Mouse (Mus musculus) stomach, embryonic 14.5 days (tissue): Measurements from ENCODE around the gene Slc25a13. TPM values are rescaled to one million over a fixed set of nuclear protein-coding genes. Genes with fewer than 3 reads are reported as not detected.

Experiments
- ATAC-seq: fragments of 200-750 bp; cut with Nextera tagmentation; 2 replicates; pipeline ENCODE4 v1.8.0; 2017; ENCODE audit warnings: low read depth, moderate TSS enrichment; ENCODE audit not compliant: insufficient number of reproducible peaks, insufficient read depth, low FRiP score
- H3K27ac ChIP-seq: fragments of 300-500 bp; sonication (generic); 2 replicates; pipeline ENCODE4 v1.5.1; 2014; ENCODE audit warnings: mild to moderate bottlenecking, low read length, moderate library complexity, mixed read lengths
- H3K27me3 ChIP-seq: fragments of 300-500 bp; sonication (generic); 2 replicates; pipeline ENCODE4 v1.6.1; 2014; ENCODE audit warnings: low read length, control low read depth, mixed read lengths; ENCODE audit not compliant: control insufficient read depth, insufficient read depth
- H3K36me3 ChIP-seq: fragments of 300-500 bp; sonication (generic); 2 replicates; pipeline ENCODE4 v1.6.1; 2014; ENCODE audit warnings: mild to moderate bottlenecking, control low read depth, low read length, moderate library complexity, mixed read lengths; ENCODE audit not compliant: control insufficient read depth, insufficient read depth
- H3K4me1 ChIP-seq: fragments of 300-500 bp; sonication (generic); 2 replicates; pipeline ENCODE4 v1.6.1; 2014; ENCODE audit warnings: low read length, control low read depth, mixed read lengths; ENCODE audit not compliant: control insufficient read depth, insufficient read depth
- H3K4me2 ChIP-seq: fragments of 300-500 bp; sonication (generic); replicated peaks from 2 replicates; pipeline ENCODE4 v1.6.1; 2014; ENCODE audit warnings: low read depth, low read length, control low read depth
- H3K4me3 ChIP-seq: fragments of 300-500 bp; sonication (generic); 2 replicates; pipeline ENCODE4 v1.5.1; 2014; ENCODE audit warnings: low read depth, low read length, control low read depth
- H3K9ac ChIP-seq: fragments of 300-500 bp; sonication (generic); replicated peaks from 2 replicates; pipeline ENCODE4 v1.6.1; 2014; ENCODE audit warnings: low read depth, mild to moderate bottlenecking, control low read depth, low read length, moderate library complexity, mixed read lengths
- H3K9me3 ChIP-seq: fragments of 300-500 bp; sonication (generic); 2 replicates; pipeline ENCODE4 v1.6.1; 2016; ENCODE audit warnings: low read depth, low read length, control low read depth; ENCODE audit not compliant: control insufficient read depth
- WGBS: fragments of 180-500 bp; shearing (Covaris S2); extraction: QIAGEN DNeasy Blood & Tissue Kit; methylation state at CpG from one replicate; pipeline ENCODE4 v1.1.7; 2014; 5-methylcytosine and 5-hydroxymethylcytosine counted together
- polyA plus RNA-seq: library from polyadenylated mRNA; unstranded; fragments of >200 nt; fragmentation: Nextera tagmentation; extraction: Ambion mirVana; gene quantifications from 2 replicates; pipeline ENCODE4 v1.2.1, GENCODE M21; 2014

Gene Slc25a13
- 27.3 and 33.6 TPM in 2 replicates for polyA plus RNA-seq

GRCm38 (mm10) chr6:6216507-6217285 lies at the start of gene Slc25a13:
TSS of gene Slc25a13 (minus strand) at chr6:6217173.
- no peaks in the 10 kb centered on the region for H3K27me3 ChIP-seq
- H3K27ac ChIP-seq: peak within 1 kb of the TSS; percentile 33; the same call in 1 of the 2 replicates
- peaks cover 5% of the 10 kb centered on the region; the same call in 1 of the 2 replicates for H3K4me1 ChIP-seq
- H3K36me3 ChIP-seq: no peaks in the 10 kb centered on the region
- H3K9me3 ChIP-seq: no peaks in the 10 kb centered on the region
- peak within 1 kb of the TSS; percentile 77 for H3K9ac ChIP-seq
- WGBS: under 1% methylated on average over 47 of the region's 51 CpGs
- peak; percentile 92 for ATAC-seq
- peak within 1 kb of the TSS; percentile 77 for H3K4me2 ChIP-seq
- H3K4me3 ChIP-seq: peak within 1 kb of the TSS; percentile 71

GRCm38 (mm10) chr6:6265761-6266160 lies 48.8 kb upstream of the Slc25a13 start:
- no peak overlapping the region for H3K9ac ChIP-seq
- H3K4me2 ChIP-seq: no peak overlapping the region
- no peaks in the 10 kb centered on the region for H3K27me3 ChIP-seq
- no peaks in the 10 kb centered on the region for H3K4me1 ChIP-seq
- WGBS: 81% methylated on average over 7 of the region's 7 CpGs
- H3K4me3 ChIP-seq: no peak overlapping the region
- H3K9me3 ChIP-seq: no peaks in the 10 kb centered on the region
- no peaks in the 10 kb centered on the region for H3K36me3 ChIP-seq
- ATAC-seq: no peak
- no peak overlapping the region for H3K27ac ChIP-seq

- H3K27ac ChIP-seq: no peak overlapping the region
- H3K4me1 ChIP-seq: no peaks in the 10 kb centered on the region
- no peak overlapping the region for H3K9ac ChIP-seq
- H3K27me3 ChIP-seq: no peaks in the 10 kb centered on the region
- H3K9me3 ChIP-seq: no peaks in the 10 kb centered on the region
- no peak for ATAC-seq
- no peak overlapping the region for H3K4me2 ChIP-seq
- WGBS: 79% methylated on average over 4 of the region's 4 CpGs
- no peaks in the 10 kb centered on the region for H3K36me3 ChIP-seq
- H3K4me3 ChIP-seq: no peak overlapping the region
Measured at GRCm38 (mm10) chr6:6263293-6263911, 46.4 kb upstream of the Slc25a13 start.

GRCm38 (mm10) chr6:6260917-6261316 lies 43.9 kb upstream of the Slc25a13 start:
- WGBS: 55% methylated on average over 4 of the region's 4 CpGs
- H3K36me3 ChIP-seq: no peaks in the 10 kb centered on the region
- no peak for ATAC-seq
- no peaks in the 10 kb centered on the region for H3K27me3 ChIP-seq
- H3K4me3 ChIP-seq: no peak overlapping the region
- no peak overlapping the region for H3K9ac ChIP-seq
- no peak overlapping the region for H3K4me2 ChIP-seq
- no peaks in the 10 kb centered on the region for H3K9me3 ChIP-seq
- H3K27ac ChIP-seq: no peak overlapping the region
- H3K4me1 ChIP-seq: no peaks in the 10 kb centered on the region

- H3K27me3 ChIP-seq: no peaks in the 10 kb centered on the region
- no peak overlapping the region for H3K27ac ChIP-seq
- H3K4me1 ChIP-seq: no peaks in the 10 kb centered on the region
- H3K36me3 ChIP-seq: no peaks in the 10 kb centered on the region
- WGBS: 46% methylated on average over 7 of the region's 7 CpGs
- H3K9me3 ChIP-seq: no peaks in the 10 kb centered on the region
- no peak overlapping the region for H3K9ac ChIP-seq
- H3K4me3 ChIP-seq: no peak overlapping the region
- no peak overlapping the region for H3K4me2 ChIP-seq
- no peak for ATAC-seq
Measured at GRCm38 (mm10) chr6:6248500-6248899, 31.5 kb upstream of the Slc25a13 start.

- H3K9me3 ChIP-seq: no peaks in the 10 kb centered on the region
- WGBS: 87% methylated on average over 1 of the region's 1 CpGs
- ATAC-seq: no peak
- H3K4me1 ChIP-seq: no peaks in the 10 kb centered on the region
- no peak overlapping the region for H3K9ac ChIP-seq
- H3K27me3 ChIP-seq: no peaks in the 10 kb centered on the region
- H3K27ac ChIP-seq: no peak overlapping the region
- no peaks in the 10 kb centered on the region for H3K36me3 ChIP-seq
- H3K4me2 ChIP-seq: no peak overlapping the region
- H3K4me3 ChIP-seq: no peak overlapping the region
Measured at GRCm38 (mm10) chr6:6243828-6244227, 26.9 kb upstream of the Slc25a13 start.

GRCm38 (mm10) chr6:6242114-6242513 lies 25.1 kb upstream of the Slc25a13 start:
- ATAC-seq: no peak
- Histone ChIP-seq H3K27ac (no peak overlapping the region), H3K4me1 (no peaks in the 10 kb centered on the region), H3K9ac (no peak overlapping the region), H3K9me3 (no peaks in the 10 kb centered on the region), H3K4me3 (no peak overlapping the region), H3K36me3 (no peaks in the 10 kb centered on the region), H3K4me2 (no peak overlapping the region), H3K27me3 (no peaks in the 10 kb centered on the region)
- 59% methylated on average over 7 of the region's 7 CpGs for WGBS

GRCm38 (mm10) chr6:6236788-6237298 lies 19.9 kb upstream of the Slc25a13 start:
- WGBS: 79% methylated on average over 2 of the region's 2 CpGs

More at GRCm38 (mm10) chr6:6236788-6237298, 19.9 kb upstream of the Slc25a13 start:
- Histone ChIP-seq H3K9ac (no peak overlapping the region), H3K4me3 (no peak overlapping the region), H3K4me1 (no peaks in the 10 kb centered on the region), H3K4me2 (no peak overlapping the region), H3K27me3 (no peaks in the 10 kb centered on the region), H3K9me3 (no peaks in the 10 kb centered on the region), H3K36me3 (no peaks in the 10 kb centered on the region), H3K27ac (no peak overlapping the region)
- no peak for ATAC-seq
